Mouse (Mus musculus): Measurements from ENCODE around the gene Grb7.

Gene Grb7

GRCm38 (mm10) chr11:98472696-98473095 is 26.5 kb downstream of the Grb7 start:
- DNase-seq (ENCODE audit: low spot score) = no peak

- DNase-seq (ENCODE audit: low spot score) = no peak
These were observed 27.8 kb downstream of the Grb7 start for GRCm38 (mm10) chr11:98473916-98474479.

GRCm38 (mm10) chr11:98474967-98475366 is 28.8 kb downstream of the Grb7 start:
- no peak for DNase-seq (ENCODE audit: low spot score)

- DNase-seq (ENCODE audit: low spot score) = no peak
These were observed 29.6 kb downstream of the Grb7 start for GRCm38 (mm10) chr11:98475630-98476433.

GRCm38 (mm10) chr11:98476434-98476807 is 30.2 kb downstream of the Grb7 start:
- DNase-seq (ENCODE audit: low spot score) = no peak

- no peak for DNase-seq (ENCODE audit: low spot score)
These were observed 31.0 kb downstream of the Grb7 start for GRCm38 (mm10) chr11:98477011-98477701.

GRCm38 (mm10) chr11:98479026-98479939 is 33.1 kb downstream of the Grb7 start:
- DNase-seq (ENCODE audit: low spot score) = no peak

- no peak for DNase-seq (ENCODE audit: low spot score)
These were observed 33.8 kb downstream of the Grb7 start for GRCm38 (mm10) chr11:98479940-98480497.

- DNase-seq (ENCODE audit: low spot score) = no peak
These were observed 35.0 kb downstream of the Grb7 start for GRCm38 (mm10) chr11:98481231-98481630.

GRCm38 (mm10) chr11:98482067-98482466 is 35.9 kb downstream of the Grb7 start:
- no peak for DNase-seq (ENCODE audit: low spot score)

GRCm38 (mm10) chr11:98485749-98486148 is 39.6 kb downstream of the Grb7 start:
- DNase-seq (ENCODE audit: low spot score) = no peak

GRCm38 (mm10) chr11:98487526-98488040 is 41.4 kb downstream of the Grb7 start:
- no peak for DNase-seq (ENCODE audit: low spot score)

- no peak for DNase-seq (ENCODE audit: low spot score)
These were observed 42.5 kb downstream of the Grb7 start for GRCm38 (mm10) chr11:98488540-98489234.

GRCm38 (mm10) chr11:98491571-98491970 is 45.4 kb downstream of the Grb7 start:
- no peak for DNase-seq (ENCODE audit: low spot score)

GRCm38 (mm10) chr11:98492959-98493358 is 46.8 kb downstream of the Grb7 start:
- no peak for DNase-seq (ENCODE audit: low spot score)

GRCm38 (mm10) chr11:98493394-98493793 is 47.2 kb downstream of the Grb7 start:
- no peak for DNase-seq (ENCODE audit: low spot score)

- no peak for DNase-seq (ENCODE audit: low spot score)
These were observed 49.1 kb downstream of the Grb7 start for GRCm38 (mm10) chr11:98495176-98495719.

- DNase-seq (ENCODE audit: low spot score) = no peak
These were observed 51.4 kb downstream of the Grb7 start for GRCm38 (mm10) chr11:98497388-98498288.

- no peak for DNase-seq (ENCODE audit: low spot score)
These were observed 58.7 kb downstream of the Grb7 start for GRCm38 (mm10) chr11:98504926-98505325.
